Mouse (Mus musculus): ENCODE measurements at regions not wholly inside any gene's neighbourhood (a gene's known extent, or its start where the extent isn't known, plus 50 kb on each side); places are given as distances from the start of the nearest gene placed in this dataset.

GRCm38 (mm10) chr7:113059211-113059966 lies 105.6 kb downstream of the Rassf10 start:
- ATAC-seq (no peak), DNase-seq (peak; percentile 26)
- H3K4me1 ChIP-seq (ENCODE audit: insufficient read depth), result peaks cover 5% of the 10 kb centered on the region; the same call in 1 of the 2 replicates
- H3K27ac ChIP-seq (ENCODE audit: low read depth), result no peak overlapping the region
- no peak overlapping the region for H3K9ac ChIP-seq (replicated peaks)
- H3K9me3 ChIP-seq (ENCODE audit: low read length), result no peaks in the 10 kb centered on the region
- H3K36me3 ChIP-seq (replicated peaks; ENCODE audit: insufficient read depth, low read length), result no peaks in the 10 kb centered on the region
- no peak overlapping the region for H3K4me3 ChIP-seq (ENCODE audit: low read depth, low read length)
- 0 out of 2 replicates have a peak overlapping the region, but pooled peaks have one; percentile 22 for H3K4me2 ChIP-seq (ENCODE audit: low read depth, low read length)
- TF ChIP-seq EP300 (IDR thresholded peaks at IDR 0.05; ENCODE audit: low read depth) (no peak), CTCF (IDR thresholded peaks at IDR 0.05; ENCODE audit: low read depth) (no peak)
- 37% methylated on average over 12 of the region's 12 CpGs for WGBS (ENCODE audit: insufficient replicate concordance)
- no peaks in the 10 kb centered on the region for H3K27me3 ChIP-seq (ENCODE audit: insufficient read depth, low read length)

- H3K4me1 ChIP-seq (ENCODE audit: insufficient read depth), result peaks cover 5% of the 10 kb centered on the region; the same call in 1 of the 2 replicates
- TF ChIP-seq EP300 (IDR thresholded peaks at IDR 0.05; ENCODE audit: low read depth), result no peak
- H3K4me3 ChIP-seq (ENCODE audit: low read depth, low read length), result no peak overlapping the region
- H3K4me2 ChIP-seq (ENCODE audit: low read depth, low read length), result no peak overlapping the region
- H3K36me3 ChIP-seq (replicated peaks; ENCODE audit: insufficient read depth, low read length), result no peaks in the 10 kb centered on the region
- H3K9ac ChIP-seq (replicated peaks), result no peak overlapping the region
- DNase-seq, result no peak
- H3K27me3 ChIP-seq (ENCODE audit: insufficient read depth, low read length), result no peaks in the 10 kb centered on the region
- H3K27ac ChIP-seq (ENCODE audit: low read depth), result no peak overlapping the region
- no peaks in the 10 kb centered on the region for H3K9me3 ChIP-seq (ENCODE audit: low read length)
- 36% methylated on average over 5 of the region's 5 CpGs for WGBS (ENCODE audit: insufficient replicate concordance)
- ATAC-seq, result no peak
Measured at GRCm38 (mm10) chr7:113059967-113060284, 106.2 kb downstream of the Rassf10 start.

- no peak overlapping the region for H3K4me2 ChIP-seq (ENCODE audit: low read depth, low read length)
- H3K9me3 ChIP-seq (ENCODE audit: low read length), result no peaks in the 10 kb centered on the region
- H3K27me3 ChIP-seq (ENCODE audit: insufficient read depth, low read length), result no peaks in the 10 kb centered on the region
- ATAC-seq, result no peak
- no peak for TF ChIP-seq EP300 (IDR thresholded peaks at IDR 0.05; ENCODE audit: low read depth)
- TF ChIP-seq CTCF (IDR thresholded peaks at IDR 0.05; ENCODE audit: low read depth), result no peak
- H3K36me3 ChIP-seq (replicated peaks; ENCODE audit: insufficient read depth, low read length), result no peaks in the 10 kb centered on the region
- H3K4me3 ChIP-seq (ENCODE audit: low read depth, low read length), result no peak overlapping the region
- 73% methylated on average over 7 of the region's 7 CpGs for whole genome bisulfite sequencing (ENCODE audit: insufficient replicate concordance)
- H3K4me1 ChIP-seq (ENCODE audit: insufficient read depth), result peaks cover 5% of the 10 kb centered on the region; the same call in 1 of the 2 replicates
- DNase-seq, result no peak
- no peak overlapping the region for H3K9ac ChIP-seq (replicated peaks)
- H3K27ac ChIP-seq (ENCODE audit: low read depth), result no peak overlapping the region
Measured at GRCm38 (mm10) chr7:113060991-113061390, 107.2 kb downstream of the Rassf10 start.

- no peaks in the 10 kb centered on the region for H3K4me1 ChIP-seq (ENCODE audit: insufficient read depth)
- 36% methylated on average over 12 of the region's 12 CpGs for WGBS (ENCODE audit: insufficient replicate concordance)
- ATAC-seq, result no peak
- H3K4me3 ChIP-seq (ENCODE audit: low read depth, low read length), result no peak overlapping the region
- no peaks in the 10 kb centered on the region for H3K27me3 ChIP-seq (ENCODE audit: insufficient read depth, low read length)
- no peak overlapping the region for H3K4me2 ChIP-seq (ENCODE audit: low read depth, low read length)
- no peaks in the 10 kb centered on the region for H3K36me3 ChIP-seq (replicated peaks; ENCODE audit: insufficient read depth, low read length)
- TF ChIP-seq EP300 (IDR thresholded peaks at IDR 0.05; ENCODE audit: low read depth), result no peak
- no peak for TF ChIP-seq CTCF (IDR thresholded peaks at IDR 0.05; ENCODE audit: low read depth)
- no peak for DNase-seq
- H3K9me3 ChIP-seq (ENCODE audit: low read length), result no peaks in the 10 kb centered on the region
- no peak overlapping the region for H3K9ac ChIP-seq (replicated peaks)
- H3K27ac ChIP-seq (ENCODE audit: low read depth), result no peak overlapping the region
Measured at GRCm38 (mm10) chr7:113066536-113066935, 112.8 kb downstream of the Rassf10 start.

GRCm38 (mm10) chr7:113068296-113068695 lies 114.5 kb downstream of the Rassf10 start:
- TF ChIP-seq EP300 (IDR thresholded peaks at IDR 0.05; ENCODE audit: low read depth) (no peak), CTCF (IDR thresholded peaks at IDR 0.05; ENCODE audit: low read depth) (no peak)
- H3K4me1 ChIP-seq (ENCODE audit: insufficient read depth), result no peaks in the 10 kb centered on the region
- no peak overlapping the region for H3K4me3 ChIP-seq (ENCODE audit: low read depth, low read length)
- H3K9me3 ChIP-seq (ENCODE audit: low read length), result no peaks in the 10 kb centered on the region
- no peaks in the 10 kb centered on the region for H3K27me3 ChIP-seq (ENCODE audit: insufficient read depth, low read length)
- H3K9ac ChIP-seq (replicated peaks), result no peak overlapping the region
- ATAC-seq (no peak), DNase-seq (no peak)
- no peak overlapping the region for H3K27ac ChIP-seq (ENCODE audit: low read depth)
- 75% methylated on average over 6 of the region's 6 CpGs for WGBS (ENCODE audit: insufficient replicate concordance)
- no peaks in the 10 kb centered on the region for H3K36me3 ChIP-seq (replicated peaks; ENCODE audit: insufficient read depth, low read length)
- H3K4me2 ChIP-seq (ENCODE audit: low read depth, low read length), result no peak overlapping the region

- Histone ChIP-seq H3K9ac (replicated peaks) (no peak overlapping the region), H3K27me3 (ENCODE audit: insufficient read depth, low read length) (no peaks in the 10 kb centered on the region), H3K4me2 (ENCODE audit: low read depth, low read length) (no peak overlapping the region), H3K27ac (ENCODE audit: low read depth) (no peak overlapping the region), H3K9me3 (ENCODE audit: low read length) (no peaks in the 10 kb centered on the region), H3K4me1 (ENCODE audit: insufficient read depth) (no peaks in the 10 kb centered on the region), H3K36me3 (replicated peaks; ENCODE audit: insufficient read depth, low read length) (no peaks in the 10 kb centered on the region), H3K4me3 (ENCODE audit: low read depth, low read length) (no peak overlapping the region)
- no peak for TF ChIP-seq CTCF (IDR thresholded peaks at IDR 0.05; ENCODE audit: low read depth)
- no peak for ATAC-seq
- 72% methylated on average over 4 of the region's 4 CpGs for WGBS (ENCODE audit: insufficient replicate concordance)
- no peak for DNase-seq
Measured at GRCm38 (mm10) chr7:113069336-113069924, 115.7 kb downstream of the Rassf10 start.

Measured in liver, postnatal 0 days (tissue).